Mouse (Mus musculus): Measurements from ENCODE around the gene Olfr214. TPM values are rescaled to one million over a fixed set of nuclear protein-coding genes. Genes with fewer than 3 reads are reported as not detected.
"Not testable (repeated sequence)": the region's sequence is repeated elsewhere in the genome, so short reads cannot be mapped to it uniquely, and the experiment has no call there.

Gene Olfr214
- polyA plus RNA-seq (2015; fragmentation: Nextera tagmentation; extraction: Ambion mirVana): not detected in 2 replicates

- Histone ChIP-seq H3K36me3 (no peaks in the 10 kb centered on the region), H3K4me1 (replicated peaks) (no peaks in the 10 kb centered on the region), H3K27ac (no peak within 1 kb of the TSS), H3K4me2 (replicated peaks) (no peak within 1 kb of the TSS), H3K4me3 (replicated peaks) (no peak within 1 kb of the TSS), H3K9ac (no peak within 1 kb of the TSS), H3K27me3 (replicated peaks) (no peaks in the 10 kb centered on the region), H3K9me3 (no peaks in the 10 kb centered on the region)
- WGBS: 80% methylated on average over 1 of the region's 1 CpGs
- no peak for ATAC-seq
These were observed at the start of gene Olfr214 for GRCm38 (mm10) chr6:116553935-116554334. Gene Olfr214 (plus strand): TSS chr6:116554235.

GRCm38 (mm10) chr6:116506302-116507003, 47.6 kb upstream of the Olfr214 start, which contains the start of gene Olfr212:
Gene Olfr212 (plus strand): TSS chr6:116506516.
- not testable (repeated sequence) for H3K9me3 ChIP-seq; H3K9ac ChIP-seq; H3K4me3 ChIP-seq (replicated peaks); ATAC-seq; H3K27me3 ChIP-seq (replicated peaks); H3K4me1 ChIP-seq (replicated peaks); H3K27ac ChIP-seq; H3K4me2 ChIP-seq (replicated peaks); H3K36me3 ChIP-seq
- WGBS: 91% methylated on average over 20 of the region's 20 CpGs

- Histone ChIP-seq H3K27me3 (replicated peaks) (no peaks in the 10 kb centered on the region), H3K9me3 (no peaks in the 10 kb centered on the region), H3K36me3 (no peaks in the 10 kb centered on the region), H3K4me2 (replicated peaks) (no peak overlapping the region), H3K27ac (no peak overlapping the region), H3K9ac (no peak overlapping the region), H3K4me3 (replicated peaks) (no peak overlapping the region), H3K4me1 (replicated peaks) (no peaks in the 10 kb centered on the region)
- ATAC-seq: no peak
These were observed 39.2 kb upstream of the Olfr214 start for GRCm38 (mm10) chr6:116514832-116515231.

DNA sequence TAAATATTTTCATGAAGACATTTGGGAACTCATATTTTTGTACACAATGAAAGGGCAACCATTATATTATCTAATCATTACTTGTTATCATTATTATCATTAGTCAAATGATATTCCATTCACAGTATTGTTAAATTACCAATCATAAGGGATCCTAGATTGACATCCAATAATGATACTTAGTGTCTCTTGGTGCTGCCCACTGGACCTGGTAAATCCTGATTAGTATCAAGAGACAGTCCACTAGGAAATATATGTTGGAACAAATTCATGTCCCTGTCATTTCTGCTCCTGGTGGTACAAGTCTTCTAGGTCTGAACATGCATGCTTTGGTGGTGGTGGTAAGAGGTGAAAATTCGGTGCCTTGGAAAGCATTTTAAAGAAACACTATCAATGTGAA, 15.9 kb upstream of the Olfr214 start, which contains the start of gene Olfr213:
Olfr213 (plus strand) TSS at position 301 of the 400 bp plus-strand sequence.
- Histone ChIP-seq H3K4me3 (replicated peaks) (no peak within 1 kb of the TSS), H3K4me2 (replicated peaks) (no peak within 1 kb of the TSS), H3K27me3 (replicated peaks) (no peaks in the 10 kb centered on the region), H3K9me3 (no peaks in the 10 kb centered on the region), H3K36me3 (no peaks in the 10 kb centered on the region), H3K27ac (no peak within 1 kb of the TSS), H3K4me1 (replicated peaks) (no peaks in the 10 kb centered on the region), H3K9ac (no peak within 1 kb of the TSS)
- WGBS: 88% methylated on average over 1 of the region's 1 CpGs
- no peak for ATAC-seq

DNA sequence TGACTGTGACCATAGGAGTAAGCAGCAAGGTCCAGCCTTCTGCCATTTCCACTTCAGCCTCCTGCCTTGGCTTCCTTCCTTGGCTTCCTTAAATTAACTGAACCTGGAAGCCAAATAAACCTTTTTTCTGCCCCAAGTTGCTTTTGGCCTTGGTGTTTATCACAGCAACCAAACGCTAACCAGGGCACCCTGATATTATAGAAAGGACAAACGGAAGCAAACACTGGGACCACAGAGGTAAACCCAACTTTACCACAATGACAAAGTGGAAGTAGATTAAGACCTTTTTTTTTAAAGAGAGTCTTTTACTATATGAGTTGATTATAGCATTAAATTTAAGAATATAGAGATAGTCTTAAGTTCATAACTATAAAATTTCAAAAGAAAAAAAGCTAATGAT, 11.5 kb upstream of the Olfr214 start:
- H3K27me3 ChIP-seq (replicated peaks): no peaks in the 10 kb centered on the region
- H3K36me3 ChIP-seq: no peaks in the 10 kb centered on the region
- ATAC-seq: no peak
- H3K4me3 ChIP-seq (replicated peaks): no peak overlapping the region
- 79% methylated on average over 2 of the region's 2 CpGs for WGBS
- H3K27ac ChIP-seq: no peak overlapping the region
- no peaks in the 10 kb centered on the region for H3K4me1 ChIP-seq (replicated peaks)
- H3K4me2 ChIP-seq (replicated peaks): no peak overlapping the region
- no peaks in the 10 kb centered on the region for H3K9me3 ChIP-seq
- H3K9ac ChIP-seq: no peak overlapping the region

GRCm38 (mm10) chr6:116550841-116551240, 3.2 kb upstream of the Olfr214 start, which contains the start of gene Gm5580:
Gene Gm5580 (plus strand): TSS chr6:116551141.
- H3K9ac ChIP-seq; ATAC-seq; H3K4me2 ChIP-seq (replicated peaks); H3K27me3 ChIP-seq (replicated peaks); H3K36me3 ChIP-seq; H3K4me3 ChIP-seq (replicated peaks); H3K27ac ChIP-seq; H3K9me3 ChIP-seq; H3K4me1 ChIP-seq (replicated peaks): not testable (repeated sequence)
- WGBS: 93% methylated on average over 11 of the region's 11 CpGs

DNA sequence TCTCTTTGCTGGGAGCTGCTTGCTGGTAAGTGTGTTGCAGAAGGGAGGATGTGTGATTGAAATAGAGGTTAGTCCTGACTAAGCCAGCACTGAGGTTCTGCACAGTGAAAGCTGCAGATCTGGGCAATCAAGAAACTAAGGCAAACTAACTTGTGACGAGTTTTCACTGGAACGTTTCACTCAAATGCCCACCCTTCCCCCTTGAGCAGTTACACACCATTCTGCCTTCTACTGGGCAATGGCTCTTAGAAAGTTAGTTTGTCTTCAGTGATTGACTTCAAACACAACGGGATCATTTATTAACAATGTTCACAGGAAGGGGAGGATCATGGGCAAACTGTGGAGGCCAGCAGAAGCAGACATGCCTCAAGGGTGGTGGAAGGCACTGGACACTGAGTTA, 917 bp downstream of the Olfr214 start:
- 54% methylated on average over 3 of the region's 3 CpGs for WGBS
- no peak overlapping the region for H3K27ac ChIP-seq
- no peaks in the 10 kb centered on the region for H3K4me1 ChIP-seq (replicated peaks)
- ATAC-seq: no peak
- H3K36me3 ChIP-seq: no peaks in the 10 kb centered on the region
- no peaks in the 10 kb centered on the region for H3K27me3 ChIP-seq (replicated peaks)
- no peaks in the 10 kb centered on the region for H3K9me3 ChIP-seq
- H3K4me2 ChIP-seq (replicated peaks): no peak overlapping the region
- H3K9ac ChIP-seq: no peak overlapping the region
- no peak overlapping the region for H3K4me3 ChIP-seq (replicated peaks)

- Histone ChIP-seq H3K4me2 (replicated peaks) (no peak overlapping the region), H3K27me3 (replicated peaks) (no peaks in the 10 kb centered on the region), H3K9me3 (no peaks in the 10 kb centered on the region), H3K9ac (no peak overlapping the region), H3K36me3 (no peaks in the 10 kb centered on the region), H3K4me3 (replicated peaks) (no peak overlapping the region), H3K4me1 (replicated peaks) (no peaks in the 10 kb centered on the region), H3K27ac (no peak overlapping the region)
- 31% methylated on average over 3 of the region's 3 CpGs for WGBS
- ATAC-seq: no peak
These were observed 15.8 kb downstream of the Olfr214 start for GRCm38 (mm10) chr6:116569834-116570233.

GRCm38 (mm10) chr6:116584095-116584494, 30.1 kb downstream of the Olfr214 start, which contains the start of gene Olfr215:
Gene Olfr215 (minus strand): TSS chr6:116584195.
- Histone ChIP-seq H3K27ac (no peak within 1 kb of the TSS), H3K4me3 (replicated peaks) (no peak within 1 kb of the TSS), H3K4me1 (replicated peaks) (no peaks in the 10 kb centered on the region), H3K9me3 (no peaks in the 10 kb centered on the region), H3K9ac (no peak within 1 kb of the TSS), H3K27me3 (replicated peaks) (no peaks in the 10 kb centered on the region), H3K36me3 (no peaks in the 10 kb centered on the region), H3K4me2 (replicated peaks) (no peak within 1 kb of the TSS)
- no peak for ATAC-seq
- WGBS: 75% methylated on average over 4 of the region's 4 CpGs

DNA sequence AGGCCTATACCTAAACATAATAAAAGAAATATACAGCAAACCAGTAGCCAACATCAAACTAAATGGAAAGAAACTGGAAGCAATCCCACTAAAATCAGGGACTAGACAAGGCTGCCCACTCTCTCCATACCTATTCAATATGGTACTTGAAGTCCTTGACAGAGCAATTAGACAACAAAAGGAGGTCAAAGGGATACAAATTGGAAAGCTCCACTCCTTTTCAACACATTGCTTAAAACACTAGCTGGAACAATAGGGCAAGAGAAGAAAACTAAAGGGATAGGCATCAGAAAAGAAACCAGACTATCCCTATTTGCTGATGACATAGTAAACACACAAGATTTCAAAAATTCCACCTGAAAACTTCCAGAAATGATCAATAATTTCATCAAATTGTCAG, 46.9 kb downstream of the Olfr214 start:
- H3K4me2 ChIP-seq (replicated peaks); H3K4me3 ChIP-seq (replicated peaks); H3K27me3 ChIP-seq (replicated peaks): not testable (repeated sequence)

GRCm38 (mm10) chr6:116607230-116607629, 53.2 kb downstream of the Olfr214 start:
- Histone ChIP-seq H3K27ac (no peak overlapping the region), H3K4me3 (replicated peaks) (no peak overlapping the region), H3K9me3 (no peaks in the 10 kb centered on the region), H3K9ac (no peak overlapping the region), H3K36me3 (no peaks in the 10 kb centered on the region), H3K4me2 (replicated peaks) (no peak overlapping the region), H3K4me1 (replicated peaks) (no peaks in the 10 kb centered on the region), H3K27me3 (replicated peaks) (no peaks in the 10 kb centered on the region)
- 42% methylated on average over 4 of the region's 4 CpGs for WGBS
- no peak for ATAC-seq

More for the DNA sequence above, 46.9 kb downstream of the Olfr214 start:
- ATAC-seq; H3K36me3 ChIP-seq; H3K27ac ChIP-seq; H3K4me1 ChIP-seq (replicated peaks); H3K9ac ChIP-seq; H3K9me3 ChIP-seq: not testable (repeated sequence)
